10 mouse cellular contexts compared by ENCODE assay signal in the genomic region with DNA sequence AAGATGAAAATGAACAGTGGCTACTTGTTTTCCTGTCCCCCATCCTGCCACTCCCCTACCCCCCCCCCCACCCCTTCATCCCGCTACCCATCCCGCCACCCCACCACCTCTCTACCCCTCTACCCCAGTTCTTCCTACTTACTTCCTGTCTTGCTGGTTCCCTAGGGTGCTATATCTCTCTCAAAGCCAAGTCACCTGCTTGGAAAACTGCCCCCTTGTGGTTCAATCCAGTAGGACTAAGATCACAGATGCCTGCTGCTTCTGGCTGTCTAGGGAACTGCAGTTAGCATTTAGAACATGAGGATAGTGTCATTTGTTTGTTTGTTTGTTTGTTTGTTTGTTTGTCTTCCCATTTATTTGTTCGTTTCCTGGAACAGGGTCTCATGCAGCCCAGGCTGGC.
DNase-seq lines count a peak whose midpoint lies in the region; TF ChIP-seq lines count a peak whose summit lies in the region.
"Had no signal": no experiment of that assay in that cellular context is flagged by ENCODE, and none has a peak within 500 bp of the region (broad histone marks: within the 10 kb centered on the region; RNA-seq: fewer than 3 reads in every experiment).

No protein-coding gene starts in this region.

- TF ChIP-seq POLR2A in cerebellum, adult 2 months (IDR thresholded peaks at IDR 0.05; ENCODE audit: borderline replicate concordance, insufficient read depth, low read length) = no peak

- H3K4me3 ChIP-seq in cerebellum, adult 2 months (replicated peaks; ENCODE audit: insufficient read depth, low read depth, low read length) = no peak overlapping the region
- H3K4me3 ChIP-seq in layer of hippocampus, adult 2 months = no peak overlapping the region
- H3K4me3 ChIP-seq: embryonic facial prominence, embryonic 15.5 days; limb, embryonic 12.5 days had no signal

- no peaks in the 10 kb centered on the region for H3K27me3 ChIP-seq in cerebellum, adult 2 months (ENCODE audit: control insufficient read depth, insufficient read depth, low read length)
- H3K27me3 ChIP-seq: embryonic facial prominence, embryonic 15.5 days; limb, embryonic 12.5 days had no signal

- H3K4me1 ChIP-seq in cerebellum, adult 2 months (ENCODE audit: control insufficient read depth, insufficient read depth, low read length) = peaks cover 24% of the 10 kb centered on the region
- H3K4me1 ChIP-seq: embryonic facial prominence, embryonic 15.5 days had no signal

- H3K27ac ChIP-seq in cerebellum, adult 2 months (ENCODE audit: insufficient read depth, low read length) = no peak overlapping the region
- H3K27ac ChIP-seq in layer of hippocampus, adult 2 months = no peak overlapping the region
- H3K27ac ChIP-seq: embryonic facial prominence, embryonic 15.5 days; limb, embryonic 12.5 days had no signal

- DNase-seq in cerebellum, adult 2 months = peak in 1 of 2 experiments; percentile 44
- DNase-seq in cerebellum, adult 11-12 months = no peak
- DNase-seq in layer of hippocampus, adult 2 months (ENCODE audit: low spot score in 2 of 2) = peak in 1 of 2 experiments; percentile 62
- DNase-seq in layer of hippocampus, adult 9-11 months = no peak
- peak; percentile 80 for DNase-seq in R1 (ENCODE audit: low read depth, low spot score)
- DNase-seq in kidney, postnatal 10 days = peak; percentile 61
- DNase-seq in thymus, postnatal 0 days (ENCODE audit: low spot score) = peak; percentile 5
- no peak for DNase-seq in MN1 (ENCODE audit: low spot score)

- peak; percentile 55 for TF ChIP-seq CTCF in cerebellum, adult 2 months (IDR thresholded peaks at IDR 0.05; ENCODE audit: borderline replicate concordance, insufficient read depth, low read depth, low read length)
- TF ChIP-seq CTCF in layer of hippocampus, adult 2 months (conservative IDR thresholded peaks at IDR 0.05) = peak; percentile 81

- 56% methylated on average over 3 of the region's 3 CpGs for WGBS in cerebellum, adult 2 months

Comparison
In these comparisons a context has a peak if more than half of its experiments do, and no peak if none do; other contexts are left out.
1. DNase-seq: peak in R1 (single experiment), kidney, postnatal 10 days (single experiment) and thymus, postnatal 0 days (single experiment); none in cerebellum, adult 11-12 months (single experiment), layer of hippocampus, adult 9-11 months (single experiment) and MN1 (single experiment).